Mouse (Mus musculus): ENCODE results near the gene Mycbpap. TPM values are rescaled to one million over a fixed set of nuclear protein-coding genes. Genes with fewer than 3 reads are reported as not detected.

Mycbpap gene
- total and polyA plus RNA-seq, 3 experiments, result 0.12 to 0.17 TPM; not detected in 1

- no peak for TF ChIP-seq CHD1 (IDR thresholded peaks at IDR 0.05; ENCODE audit: low read depth, low read length)
Observed at GRCm38 (mm10) chr11:94481963-94482362, 39.6 kb downstream of the Mycbpap start (continued).

- Histone ChIP-seq H3K27me3 (ENCODE audit: control insufficient read depth in 1 of 2, insufficient read depth in 2 of 2, low read length in 2 of 2) (peaks cover 8 to 20% of the 10 kb centered on the region in 2 experiments; a peak in 3 of 4 replicates), H3K4me3 (ENCODE audit: control insufficient read depth in 1 of 2, insufficient read depth in 1 of 2, low read depth in 2 of 2, low read length in 2 of 2) (no peak overlapping the region), H3K9me3 (replicated peaks; ENCODE audit: insufficient read depth, low read length) (no peaks in the 10 kb centered on the region), H3K9ac (ENCODE audit: control insufficient read depth, low read depth, low read length, poor library complexity, severe bottlenecking) (no peak overlapping the region), H3K36me3 (ENCODE audit: control insufficient read depth in 1 of 2, insufficient read depth in 2 of 2, low read length in 2 of 2) (no peaks in the 10 kb centered on the region), H3K79me2 (ENCODE audit: control insufficient read depth, insufficient read depth, low read length, poor library complexity) (no peaks in the 10 kb centered on the region), H3K4me1 (ENCODE audit: control insufficient read depth in 1 of 2, insufficient read depth in 2 of 2, low read length in 2 of 2) (no peaks in the 10 kb centered on the region), H3K27ac (ENCODE audit: control insufficient read depth, low read depth, low read length) (no peak overlapping the region)
- DNase-seq (ENCODE audit: low read depth, low spot score), result no peak
- TF ChIP-seq RAD21 (IDR thresholded peaks at IDR 0.05; ENCODE audit: low read depth, low read length) (no peak), BHLHE40 (IDR thresholded peaks at IDR 0.05; ENCODE audit: borderline replicate concordance, low read depth, low read length) (no peak), HCFC1 (IDR thresholded peaks at IDR 0.05; ENCODE audit: low read depth, low read length) (no peak), ZMIZ1 (IDR thresholded peaks at IDR 0.05; ENCODE audit: low read depth, low read length) (no peak), GATA1 (IDR thresholded peaks at IDR 0.05; ENCODE audit: low read depth, low read length) (no peak), ELF1 (IDR thresholded peaks at IDR 0.05; ENCODE audit: low read depth, low read length) (no peak), E2F4 (IDR thresholded peaks at IDR 0.05; ENCODE audit: borderline replicate concordance, low read depth, low read length) (no peak), MAZ (IDR thresholded peaks at IDR 0.05; ENCODE audit: low read depth, low read length) (no peak), USF1 (IDR thresholded peaks at IDR 0.05; ENCODE audit: low read depth, low read length) (no peak)
Observed at GRCm38 (mm10) chr11:94480382-94480781, 41.2 kb downstream of the Mycbpap start.

- Histone ChIP-seq H3K36me3 (ENCODE audit: control insufficient read depth in 1 of 2, insufficient read depth in 2 of 2, low read length in 2 of 2) (no peaks in the 10 kb centered on the region), H3K4me1 (ENCODE audit: control insufficient read depth in 1 of 2, insufficient read depth in 2 of 2, low read length in 2 of 2) (no peaks in the 10 kb centered on the region), H3K4me3 (ENCODE audit: control insufficient read depth in 1 of 2, insufficient read depth in 1 of 2, low read depth in 2 of 2, low read length in 2 of 2) (no peak overlapping the region), H3K9me3 (replicated peaks; ENCODE audit: insufficient read depth, low read length) (no peaks in the 10 kb centered on the region), H3K79me2 (ENCODE audit: control insufficient read depth, insufficient read depth, low read length, poor library complexity) (no peaks in the 10 kb centered on the region), H3K9ac (ENCODE audit: control insufficient read depth, low read depth, low read length, poor library complexity, severe bottlenecking) (no peak overlapping the region), H3K27me3 (ENCODE audit: control insufficient read depth in 1 of 2, insufficient read depth in 2 of 2, low read length in 2 of 2) (peaks cover 8 to 20% of the 10 kb centered on the region in 2 experiments; a peak in 3 of 4 replicates), H3K27ac (ENCODE audit: control insufficient read depth, low read depth, low read length) (no peak overlapping the region)
- TF ChIP-seq USF2 (IDR thresholded peaks at IDR 0.05; ENCODE audit: borderline replicate concordance in 1 of 2, insufficient read depth in 1 of 2, low read depth in 1 of 2, low read length in 2 of 2) (no peak), CHD2 (IDR thresholded peaks at IDR 0.05; ENCODE audit: low read length) (no peak), POLR2AphosphoS5 (IDR thresholded peaks at IDR 0.05; ENCODE audit: borderline replicate concordance, low read depth, low read length) (no peak), SIN3A (IDR thresholded peaks at IDR 0.05; ENCODE audit: low read length) (no peak), HCFC1 (IDR thresholded peaks at IDR 0.05; ENCODE audit: low read depth, low read length) (no peak), ZKSCAN1 (IDR thresholded peaks at IDR 0.05; ENCODE audit: low read depth, low read length) (no peak), MYB (IDR thresholded peaks at IDR 0.05; ENCODE audit: low read depth, low read length) (no peak), MXI1 (IDR thresholded peaks at IDR 0.05; ENCODE audit: low read depth, low read length) (no peak), MAX (IDR thresholded peaks at IDR 0.05; ENCODE audit: low read length) (no peak)
- DNase-seq (ENCODE audit: low read depth, low spot score), result no peak
Observed at GRCm38 (mm10) chr11:94477651-94478050, 43.9 kb downstream of the Mycbpap start.
